Mouse (Mus musculus): Measurements from ENCODE around the gene Mtcl1.

DNA sequence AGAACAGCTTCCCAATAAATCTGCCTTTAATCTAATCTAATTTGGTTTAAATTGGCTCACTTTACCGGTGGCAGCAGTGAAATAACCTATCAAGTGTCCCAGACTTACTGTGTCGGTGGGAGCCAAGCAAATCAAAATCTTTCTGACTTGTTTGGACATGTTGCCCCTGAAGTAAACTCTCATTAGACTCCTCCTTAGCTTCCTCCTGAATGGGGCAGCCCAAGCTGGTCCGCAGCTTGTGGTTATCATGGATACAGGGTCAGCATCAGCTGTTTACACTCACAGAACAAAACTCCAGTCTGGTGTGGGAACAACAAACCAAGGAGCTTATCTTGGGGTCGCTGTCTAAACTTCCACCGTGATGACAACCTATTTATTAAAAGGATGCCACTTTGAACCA is 22.2 kb upstream of the Mtcl1 start:
- TF ChIP-seq CTCF (IDR thresholded peaks at IDR 0.05; ENCODE audit: low read depth) = no peak
- no peak for TF ChIP-seq EP300 (optimal IDR thresholded peaks at IDR 0.05)

All from stomach, postnatal 0 days (tissue).